Mouse (Mus musculus) cerebellum, adult 9-10 months (tissue): ENCODE results near the gene Kcnmb3.

Experiments
- DNase-seq: peaks from one replicate; pipeline ENCODE4 v3.0.0; 2022

The Kcnmb3 gene

DNA sequence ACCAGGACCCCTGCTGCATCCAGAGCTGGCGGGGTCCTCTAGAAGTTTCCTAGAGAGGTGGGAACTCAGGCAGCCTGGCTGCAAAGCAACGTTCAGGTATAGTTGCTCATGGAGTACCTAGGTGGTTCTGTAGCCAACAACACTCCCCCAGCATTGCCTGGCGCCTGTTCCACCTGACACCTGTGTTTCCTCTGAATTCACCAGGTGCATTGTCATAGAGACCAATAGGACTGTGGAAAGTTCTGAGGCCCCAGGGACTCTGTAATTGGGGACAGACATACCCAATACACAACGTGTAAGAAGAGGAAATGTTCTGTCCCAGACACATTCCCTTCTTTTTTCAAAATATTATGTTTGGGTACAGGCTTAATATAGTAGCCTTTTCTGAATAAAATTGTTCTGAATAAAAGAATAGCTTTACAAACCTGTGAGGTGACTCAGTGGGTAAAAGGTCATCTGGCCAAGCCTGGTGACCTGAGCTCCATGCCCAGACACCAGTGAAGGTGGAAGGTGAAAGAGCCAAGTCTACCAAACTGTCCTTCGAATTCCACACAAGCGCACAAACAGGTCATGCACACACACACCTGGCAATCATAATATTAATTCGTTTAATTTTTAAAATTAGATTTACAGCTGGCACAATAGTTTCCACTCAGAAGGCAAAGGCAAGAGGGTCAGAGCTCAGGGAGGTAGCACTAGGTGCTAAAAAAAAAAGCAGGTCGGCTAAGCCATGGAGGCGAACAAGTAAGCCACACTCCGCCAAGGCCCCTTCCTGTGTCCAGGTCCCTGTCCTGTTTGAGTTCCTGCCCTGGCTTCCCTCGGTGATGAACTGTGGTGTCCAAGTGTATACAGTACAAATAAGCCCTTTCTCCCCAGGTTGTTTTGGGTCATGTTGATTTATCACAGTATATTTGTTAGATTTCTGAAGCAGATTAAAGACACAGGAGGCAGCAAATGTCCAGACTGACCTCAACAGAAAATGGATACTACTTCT lies at the start of gene Kcnmb3:
Gene Kcnmb3, minus strand, starts transcription at position 135 of the 994 bp plus-strand sequence.
- no peak for DNase-seq

DNA sequence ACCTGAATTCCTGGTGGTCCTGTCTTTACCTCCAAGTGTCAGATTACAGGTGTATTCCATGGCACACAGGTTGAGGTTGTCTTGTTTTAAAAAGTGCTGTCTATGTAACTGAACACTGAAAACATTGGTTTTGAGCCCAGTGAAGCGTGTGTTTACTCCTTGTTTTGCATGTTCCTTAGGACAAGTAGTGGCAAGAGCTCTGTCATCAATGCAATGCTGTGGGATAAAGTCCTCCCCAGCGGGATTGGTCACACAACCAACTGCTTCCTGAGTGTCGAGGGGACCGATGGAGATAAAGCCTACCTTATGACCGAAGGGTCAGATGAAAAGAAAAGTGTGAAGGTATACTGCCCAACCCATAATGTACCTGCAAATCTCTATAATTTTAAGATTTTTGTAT lies 46.1 kb upstream of the Kcnmb3 start:
- no peak for DNase-seq

DNA sequence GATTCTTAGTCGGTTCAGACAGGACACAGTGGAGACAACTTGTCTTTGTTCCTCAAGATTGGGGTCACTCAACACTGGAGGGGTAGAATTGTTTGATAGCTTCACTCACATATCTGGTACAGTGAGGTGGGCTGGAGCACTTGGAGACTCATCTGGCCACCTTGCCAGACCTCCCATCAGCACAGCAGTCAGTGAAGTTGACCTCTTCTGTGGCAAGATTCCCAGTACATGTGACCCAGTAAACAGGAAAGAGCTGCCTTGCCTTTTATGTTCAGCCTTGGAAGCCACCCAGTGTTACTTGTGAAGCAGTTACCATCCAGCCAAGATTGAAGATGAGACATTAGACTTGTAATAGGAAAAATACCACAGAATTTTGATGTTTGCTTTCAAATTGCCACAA lies 45.5 kb upstream of the Kcnmb3 start:
- DNase-seq: peak; percentile 65

DNA sequence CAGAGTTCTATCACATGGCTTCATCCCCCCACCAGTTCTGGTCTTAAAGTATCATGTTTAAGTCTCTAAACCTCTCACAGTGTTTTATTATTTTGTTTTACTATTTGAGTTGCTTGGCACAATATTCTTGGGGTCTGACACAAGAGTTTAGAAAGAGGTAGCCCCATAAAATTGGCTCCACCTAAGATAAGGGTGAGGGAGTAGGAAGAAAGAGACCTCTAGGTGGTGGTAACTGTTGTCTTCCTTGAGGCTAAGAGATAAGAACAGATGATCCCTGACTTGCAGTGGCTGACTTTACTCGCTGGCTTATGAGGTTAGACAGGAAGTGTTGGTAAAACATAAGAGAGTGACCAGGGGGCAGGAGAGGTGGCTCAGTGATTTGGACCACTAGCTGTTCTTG lies 43.7 kb upstream of the Kcnmb3 start:
- DNase-seq: no peak

DNA sequence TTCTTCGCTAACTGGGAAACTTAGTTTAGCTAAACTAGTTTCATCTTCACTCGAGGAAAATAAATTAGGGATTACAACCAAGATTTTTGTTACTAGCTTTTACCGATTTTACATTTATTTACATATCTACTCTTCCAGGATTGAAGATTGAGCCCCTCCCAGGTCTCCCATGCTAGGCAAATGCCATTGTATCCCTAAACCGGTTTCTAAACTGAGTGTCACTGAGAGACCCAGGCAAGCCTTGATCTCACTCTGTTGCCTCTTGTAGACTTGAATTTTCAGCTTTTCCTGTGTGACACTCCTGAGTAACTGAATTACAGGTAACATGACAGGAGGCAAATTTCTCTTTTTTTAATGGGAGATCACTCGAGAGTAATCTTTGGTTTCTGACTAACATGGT lies 38.0 kb upstream of the Kcnmb3 start:
- no peak for DNase-seq

DNA sequence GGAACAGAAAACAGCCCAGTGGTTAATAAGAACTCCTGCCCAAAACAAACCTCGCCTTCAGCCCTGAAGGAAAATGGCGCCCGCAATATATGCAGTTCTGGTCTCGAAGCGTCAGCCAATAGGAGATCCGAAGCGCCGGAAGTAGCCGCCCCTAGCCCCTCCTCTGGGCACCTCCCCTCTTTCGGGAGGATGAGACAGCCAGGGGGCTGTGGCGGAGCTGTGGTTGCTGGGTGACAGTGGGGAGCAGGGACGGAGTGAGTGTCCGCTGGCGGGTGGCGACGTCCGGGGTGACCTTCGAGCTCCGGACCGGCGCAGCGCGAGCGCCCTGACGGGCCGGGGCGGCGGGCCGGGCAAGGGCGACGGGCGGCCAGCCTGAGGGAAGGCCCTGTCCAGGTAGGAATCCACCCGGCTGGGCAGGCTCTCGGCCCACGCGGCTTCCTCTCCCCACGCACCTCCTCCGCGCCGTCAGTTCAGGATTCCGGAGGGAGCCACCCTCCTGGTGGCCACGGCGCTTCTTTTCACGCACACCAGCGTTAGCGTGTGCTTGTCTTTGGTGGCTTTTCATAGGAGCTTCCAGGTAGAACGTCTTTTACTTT lies 37.4 kb upstream of the Kcnmb3 start, which contains the start of gene Mfn1:
Gene Mfn1, plus strand, starts transcription at position 163 of the 596 bp plus-strand sequence.
- DNase-seq: peak; percentile 93

DNA sequence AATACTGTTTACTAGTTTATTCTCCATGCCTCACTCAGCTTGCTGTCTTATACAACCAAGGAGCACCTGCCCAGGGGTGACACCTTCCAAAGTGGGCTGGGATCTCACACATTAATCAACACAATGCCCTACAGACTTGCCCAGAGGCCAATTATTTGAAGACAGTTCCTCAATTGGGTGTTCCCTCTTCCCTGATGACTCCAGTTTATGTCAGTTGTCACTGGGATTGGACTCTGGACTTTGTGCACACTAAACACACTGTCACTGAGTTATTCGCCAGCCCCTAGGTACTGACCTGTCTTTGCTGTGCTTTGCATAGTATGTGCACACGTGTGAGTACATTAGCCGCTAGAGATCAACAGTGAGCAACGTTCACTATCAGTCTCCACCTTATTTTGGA lies 35.1 kb upstream of the Kcnmb3 start:
- DNase-seq: no peak

DNA sequence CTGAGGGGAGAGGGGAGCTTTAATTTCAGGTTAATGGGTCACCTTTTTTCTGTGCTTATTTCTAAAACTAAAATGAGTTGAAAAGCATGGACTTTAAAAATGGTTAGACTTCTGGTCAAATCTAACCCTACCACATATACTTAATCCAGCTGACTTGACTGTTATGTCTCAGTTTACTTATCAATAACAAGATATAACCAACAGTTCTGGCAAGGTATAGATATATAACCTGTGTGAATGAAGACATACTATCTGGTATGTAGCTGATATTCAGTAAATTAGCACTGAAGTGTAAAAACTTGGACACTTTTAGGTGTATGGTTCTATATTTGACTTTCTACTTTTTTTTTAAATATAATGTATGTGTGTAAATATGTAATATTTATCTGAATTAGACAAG lies 21.5 kb upstream of the Kcnmb3 start:
- DNase-seq: no peak

DNA sequence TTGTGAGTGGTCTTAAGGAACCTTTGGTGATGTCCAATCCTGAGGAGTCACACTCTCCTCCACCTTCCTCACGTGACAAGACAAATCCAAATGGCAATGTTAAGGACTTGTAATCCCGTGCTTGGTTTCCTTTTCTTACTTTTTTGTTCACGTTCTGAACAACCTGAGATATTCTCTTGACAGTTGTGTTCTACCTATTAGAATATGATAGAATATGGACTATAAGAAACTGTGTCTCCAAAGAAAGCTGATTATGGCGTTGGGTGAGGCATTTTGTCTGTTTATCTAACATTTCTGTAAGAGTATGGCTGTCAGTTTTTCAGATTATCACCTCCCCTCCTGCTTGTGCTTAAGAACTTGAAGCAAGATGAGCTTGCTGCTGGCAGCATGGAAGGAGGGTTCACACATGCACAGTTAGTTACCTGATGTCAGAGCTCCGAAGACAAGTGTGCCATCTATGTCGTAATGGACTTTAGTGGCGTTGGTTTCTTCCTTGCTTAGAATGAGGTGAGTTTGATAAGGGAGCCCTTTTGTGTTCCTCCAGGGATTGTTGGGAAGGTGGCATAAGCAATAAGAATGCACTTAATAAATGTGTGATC lies 20.8 kb upstream of the Kcnmb3 start:
- DNase-seq: no peak

DNA sequence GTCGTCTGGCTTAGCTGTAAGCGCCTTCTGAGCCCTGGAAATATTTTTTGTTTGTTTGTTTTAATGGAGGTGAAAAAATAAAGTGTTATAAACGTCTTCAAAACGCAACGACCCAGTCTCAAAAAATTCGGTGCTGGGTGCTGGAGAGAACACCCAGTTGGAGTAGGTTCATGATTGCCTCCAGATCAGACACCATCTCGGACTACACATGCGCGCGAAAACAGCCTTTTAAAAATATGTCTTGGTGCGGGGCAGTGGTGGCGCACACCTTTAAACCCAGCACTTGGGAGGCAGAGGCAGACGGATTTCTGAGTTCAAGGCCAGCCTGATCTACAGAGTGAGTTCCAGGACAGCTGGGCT lies 19.1 kb upstream of the Kcnmb3 start:
- peak; percentile 69 for DNase-seq

DNA sequence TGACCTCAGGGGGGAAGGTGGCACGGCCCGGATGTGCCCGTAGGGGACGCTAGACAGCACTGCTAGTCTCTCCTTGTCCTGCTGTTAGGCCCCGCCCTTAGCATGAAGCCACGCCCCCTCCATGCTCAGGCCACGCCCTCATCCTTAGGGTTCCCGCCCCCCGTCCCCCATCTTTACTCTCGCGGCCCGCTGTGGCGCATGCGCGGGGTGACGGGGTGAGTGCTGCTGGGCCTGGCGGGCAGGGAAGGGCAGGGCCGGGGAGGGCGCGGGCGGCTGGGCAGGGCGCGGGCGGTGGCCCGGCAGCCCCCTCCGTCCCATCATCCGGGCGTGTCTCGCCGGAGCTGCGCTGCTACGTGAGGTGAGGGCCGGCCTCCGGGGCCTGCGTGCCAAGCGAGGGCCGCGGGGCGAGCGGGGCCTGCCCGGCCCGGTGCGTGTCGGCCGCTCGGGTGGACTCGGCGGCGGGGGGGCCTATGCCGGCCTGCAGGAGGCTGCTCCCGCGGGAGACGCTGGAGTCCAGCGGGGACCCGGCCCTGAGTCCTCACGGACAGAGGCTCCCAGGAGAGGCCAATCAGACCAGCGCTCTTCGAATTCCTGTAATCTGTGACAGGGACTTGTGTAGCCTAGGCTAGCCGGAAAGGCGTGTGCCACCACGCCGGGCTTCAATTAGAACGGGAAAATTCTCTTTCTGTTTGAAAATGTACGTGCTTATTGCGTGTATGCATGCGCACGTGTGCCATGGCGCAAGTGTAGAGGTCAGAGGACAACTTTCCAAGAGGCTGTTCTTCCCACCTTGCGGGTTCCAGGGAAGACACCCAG lies 18.6 kb upstream of the Kcnmb3 start:
- peak; percentile 96 for DNase-seq

DNA sequence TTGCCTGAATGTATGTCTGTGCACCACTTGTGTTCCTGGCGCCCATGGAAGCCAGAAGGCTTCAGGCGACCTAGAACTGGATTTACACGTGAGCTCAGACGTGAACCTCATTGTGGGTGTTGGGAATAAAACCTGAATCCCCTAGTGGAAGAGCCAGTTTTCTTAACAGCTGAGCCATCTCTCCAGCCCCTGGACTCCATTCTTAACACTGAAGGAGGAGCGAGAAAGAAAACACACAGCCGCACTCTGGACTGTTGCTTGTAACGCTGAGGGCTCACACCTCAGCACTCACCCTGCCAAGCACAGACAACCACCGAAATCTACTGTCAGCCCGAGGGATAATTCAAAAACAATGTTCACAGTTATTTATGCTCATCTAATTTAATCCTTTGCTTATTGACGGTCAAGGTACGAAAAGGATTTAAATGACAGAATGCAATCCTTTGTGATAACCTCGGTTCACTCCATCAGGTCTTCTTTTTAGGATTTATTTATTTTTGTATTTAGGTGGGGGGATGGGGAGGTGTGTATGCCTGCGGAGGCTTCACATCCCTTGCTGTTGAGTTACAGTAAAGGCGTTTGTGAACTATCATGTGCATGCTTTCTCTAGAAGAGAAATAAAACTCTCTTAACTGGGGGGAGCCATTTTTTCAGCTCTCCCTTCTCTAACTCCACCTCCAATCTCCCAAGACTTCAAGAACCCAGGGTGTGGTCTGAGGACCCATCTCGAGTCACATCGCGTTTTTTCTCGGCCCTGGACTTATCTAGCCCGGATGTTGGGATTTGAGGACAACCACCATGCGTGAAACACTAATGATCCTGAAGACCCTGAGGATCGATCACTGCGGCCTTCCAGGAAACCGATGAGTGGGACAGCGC lies 17.7 kb upstream of the Kcnmb3 start, which contains the start of gene Zfp639:
Gene Zfp639, plus strand, starts transcription at position 764 of the 879 bp plus-strand sequence.
- no peak for DNase-seq

DNA sequence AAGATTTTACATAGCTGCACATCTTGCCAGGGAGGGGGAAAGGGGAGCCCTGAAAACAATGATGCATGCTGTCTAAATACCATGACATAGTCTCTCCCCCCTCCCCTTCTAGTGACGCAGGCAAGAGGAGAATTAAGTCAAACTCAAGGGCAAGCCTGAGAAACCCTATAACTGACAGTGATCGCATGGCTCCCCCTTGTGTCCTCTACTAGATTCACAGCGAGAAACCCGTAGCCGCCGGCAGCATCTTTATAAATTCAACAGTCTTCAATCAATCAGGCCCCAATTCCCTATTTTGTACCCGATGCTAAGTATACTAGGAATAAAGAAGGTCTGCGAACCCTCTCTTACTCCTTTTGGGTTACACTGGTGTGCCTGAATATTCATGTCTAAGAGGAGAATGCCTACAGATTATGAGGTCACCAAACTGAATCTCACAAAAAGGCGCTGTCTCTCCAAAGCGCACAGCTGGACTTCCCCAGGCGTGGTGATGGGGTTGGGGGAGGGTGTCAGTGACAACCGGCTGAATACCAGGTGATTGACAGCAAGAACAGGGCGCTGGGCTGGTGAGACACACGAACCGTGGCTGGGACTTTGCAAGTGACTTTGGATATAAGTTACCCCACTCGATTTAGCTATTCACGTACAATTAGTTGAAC lies 16.8 kb upstream of the Kcnmb3 start:
- DNase-seq: peak; percentile 83

DNA sequence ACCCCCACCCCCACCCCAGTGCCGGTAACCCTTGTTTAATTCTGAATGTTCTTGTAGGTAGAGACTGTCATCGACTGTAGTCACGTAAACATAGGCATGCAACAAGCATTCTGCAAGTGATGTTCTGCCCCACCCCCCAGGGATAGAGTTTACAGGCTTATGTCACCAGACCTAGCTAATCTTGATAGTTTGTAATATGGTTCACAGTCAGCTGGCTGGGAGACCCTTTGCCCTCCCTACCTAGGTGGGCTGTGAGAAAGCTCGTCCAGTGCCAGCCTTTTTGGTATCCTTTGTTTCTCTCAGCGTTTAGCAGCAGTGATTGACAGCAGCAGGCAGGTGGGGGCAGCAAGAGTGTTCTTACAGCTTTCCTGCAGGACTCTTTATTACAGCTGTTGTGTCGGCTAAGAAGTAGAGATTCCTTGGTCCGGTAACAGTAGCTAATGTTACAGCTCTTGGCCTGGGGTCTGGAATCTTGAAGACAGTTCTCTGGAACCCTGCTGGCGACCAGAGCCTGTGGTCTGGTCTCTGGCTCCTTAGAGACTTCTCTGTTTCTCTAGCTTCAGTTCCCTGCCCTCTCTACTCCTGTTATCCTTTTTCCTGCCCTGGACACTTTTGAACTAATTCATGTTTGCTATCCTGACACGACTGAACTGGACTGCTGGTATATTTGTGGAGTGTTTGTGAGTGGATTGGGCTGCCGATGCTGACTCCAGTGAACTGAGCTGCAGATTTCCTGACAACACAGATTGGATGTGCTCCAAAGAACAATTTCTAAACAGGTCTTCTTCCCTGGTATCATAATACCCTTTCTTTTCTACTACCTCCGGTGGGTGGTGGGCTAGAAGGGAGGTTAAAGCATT lies 14.6 kb upstream of the Kcnmb3 start:
- DNase-seq: no peak

DNA sequence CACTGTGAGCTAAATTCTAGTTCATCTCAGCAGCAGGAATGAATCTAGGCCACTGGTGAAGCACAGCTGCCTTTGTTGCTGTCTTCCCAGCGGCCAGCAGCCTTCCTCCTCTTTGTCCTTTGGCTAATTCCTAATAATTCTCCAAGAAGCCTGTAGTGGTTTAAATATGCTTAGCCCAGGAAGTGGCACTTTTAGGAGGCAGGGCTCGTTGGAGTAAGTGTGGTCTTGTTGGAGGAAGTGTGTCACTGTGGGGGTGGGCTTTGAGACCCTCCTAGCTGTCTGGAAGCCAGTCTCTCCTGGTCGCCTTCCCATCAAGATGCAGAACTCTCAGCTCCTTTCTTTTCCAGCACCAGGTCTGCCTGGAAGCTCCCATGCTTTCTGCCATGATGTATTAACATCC lies 13.8 kb upstream of the Kcnmb3 start:
- DNase-seq: no peak

DNA sequence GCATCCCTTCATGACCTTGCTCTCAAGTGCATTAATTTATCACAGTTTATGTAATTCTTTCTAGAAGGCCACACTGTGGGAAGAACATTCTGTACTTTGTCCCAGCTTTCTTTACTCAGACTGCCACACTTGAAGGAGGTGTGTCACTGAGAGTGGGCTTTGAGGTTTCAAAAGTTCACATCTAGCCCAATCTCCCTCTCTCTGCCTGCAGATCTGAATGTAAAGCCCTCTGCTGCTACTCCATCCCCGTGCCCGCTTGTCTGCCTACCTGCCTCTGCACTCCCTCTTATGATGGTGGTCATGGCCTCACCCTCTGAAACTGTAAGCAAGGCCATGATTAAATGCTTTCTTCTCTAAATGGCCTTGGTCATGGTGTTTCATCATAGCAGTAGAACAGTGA lies 8.3 kb upstream of the Kcnmb3 start:
- no peak for DNase-seq

DNA sequence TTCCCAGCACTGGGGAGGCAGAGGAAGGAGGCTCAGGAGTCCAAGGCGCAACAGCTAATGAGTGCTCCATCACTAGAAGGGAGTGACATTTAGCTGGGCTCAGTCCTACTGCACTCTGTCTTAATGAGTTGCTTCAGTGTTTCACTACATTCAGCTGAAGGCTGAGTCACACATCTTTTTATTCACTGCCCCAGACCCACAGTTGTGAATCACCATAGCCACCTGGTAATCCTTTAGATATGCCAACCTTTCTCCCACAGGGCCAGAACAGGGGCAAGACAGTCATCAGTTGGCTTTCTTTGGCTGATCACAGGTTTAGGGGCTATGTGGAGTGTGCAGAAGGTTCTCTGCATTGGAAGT lies 4.7 kb upstream of the Kcnmb3 start:
- DNase-seq: no peak

DNA sequence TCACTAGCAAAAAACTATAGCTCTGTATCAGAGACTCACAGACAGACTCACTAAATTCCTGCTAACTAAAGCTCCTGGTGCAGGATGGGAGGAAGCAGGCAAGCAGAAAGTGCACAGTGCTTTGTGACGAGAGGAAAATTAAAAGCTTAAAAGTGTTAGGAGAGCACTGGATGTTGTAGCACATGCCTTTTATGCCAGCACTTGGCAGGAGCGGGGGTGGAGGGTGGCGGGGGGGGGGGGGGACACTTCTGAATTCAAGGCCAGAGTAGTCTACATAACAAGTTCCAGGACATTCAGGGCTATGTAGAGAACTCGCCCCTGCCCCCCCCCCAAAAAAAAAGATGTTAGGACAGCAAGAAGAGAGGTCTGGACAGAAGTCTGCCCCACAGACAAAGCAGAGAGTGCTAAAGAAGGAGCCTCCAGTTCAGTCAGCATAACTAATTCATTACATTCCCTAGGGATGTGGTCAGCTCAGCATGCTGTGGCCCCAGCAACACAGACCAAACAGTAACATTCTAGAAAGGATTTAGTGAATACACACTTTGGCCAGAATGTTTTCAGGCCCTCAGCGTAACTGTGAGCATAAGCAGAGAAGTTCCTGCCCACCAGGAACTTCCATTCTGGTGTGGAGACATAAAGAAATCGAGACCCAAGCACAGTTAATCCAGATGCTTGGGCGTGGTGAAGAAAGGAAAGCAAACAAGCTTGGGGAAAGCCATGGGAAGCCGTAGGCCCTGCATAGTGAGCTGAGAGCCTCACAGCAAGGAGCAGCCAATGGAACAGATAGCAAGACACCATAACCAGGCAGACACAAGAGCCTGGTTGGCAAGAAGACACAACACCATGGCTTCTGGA lies 4.1 kb upstream of the Kcnmb3 start:
- DNase-seq: no peak

DNA sequence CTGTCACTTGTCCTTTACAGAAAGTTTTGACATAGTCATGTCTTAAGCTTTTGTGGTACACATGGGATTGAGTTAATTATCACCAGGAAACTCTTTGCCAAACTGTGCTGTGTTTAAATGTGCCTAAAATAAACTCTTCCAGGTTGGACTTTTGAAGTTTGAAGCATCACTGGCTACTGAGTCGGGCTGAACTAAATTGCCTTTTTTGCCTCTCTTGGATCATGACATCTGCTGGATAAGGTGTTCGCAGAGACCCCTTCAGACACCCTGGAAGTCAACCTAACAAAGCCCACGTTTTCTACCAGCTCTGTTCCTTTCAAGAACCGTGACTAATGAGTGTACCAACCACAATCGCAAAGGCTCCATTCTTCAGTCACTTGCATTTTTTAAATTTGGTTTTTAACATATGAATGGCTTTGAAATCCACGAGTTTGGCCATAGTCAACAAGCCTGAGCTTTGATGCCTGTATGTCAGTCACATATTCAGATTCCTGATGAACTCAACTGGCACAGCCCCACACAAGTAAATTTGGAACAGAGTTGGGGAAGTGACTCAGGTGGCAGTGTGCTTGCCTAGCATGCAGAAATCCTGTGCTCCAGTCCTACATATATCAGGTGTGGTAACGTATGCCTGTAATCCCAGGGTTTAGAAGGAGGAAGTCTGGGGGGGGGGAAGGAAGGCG lies 3.2 kb upstream of the Kcnmb3 start:
- DNase-seq: no peak
